Mouse (Mus musculus): ENCODE results near the gene Zfp771. TPM values are rescaled to one million over a fixed set of nuclear protein-coding genes. Genes with fewer than 3 reads are reported as not detected.
A peak's percentile ranks its signal among the peaks of the same experiment; 100 is the strongest.

Zfp771 gene
- total RNA-seq, 2 experiments from 2014 or later: 0.73 to 1.8 TPM

GRCm38 (mm10) chr7:127217475-127217874 lies 26.6 kb upstream of the Zfp771 start:
- no peak for ATAC-seq (ENCODE audit: poor library complexity, severe bottlenecking)

GRCm38 (mm10) chr7:127217901-127218642 lies 26.0 kb upstream of the Zfp771 start:
- peak; percentile 76 for ATAC-seq (ENCODE audit: poor library complexity, severe bottlenecking)

GRCm38 (mm10) chr7:127218670-127219069 lies 25.4 kb upstream of the Zfp771 start:
- ATAC-seq (ENCODE audit: poor library complexity, severe bottlenecking): peak; percentile 20; the same call in 1 of the 2 replicates

GRCm38 (mm10) chr7:127220440-127220839 lies 23.6 kb upstream of the Zfp771 start:
- ATAC-seq (ENCODE audit: poor library complexity, severe bottlenecking): no peak

- no peak for ATAC-seq (ENCODE audit: poor library complexity, severe bottlenecking)
Observed at GRCm38 (mm10) chr7:127223106-127223505, 21.0 kb upstream of the Zfp771 start.

GRCm38 (mm10) chr7:127223515-127224478 lies 20.3 kb upstream of the Zfp771 start:
- no peak for ATAC-seq (ENCODE audit: poor library complexity, severe bottlenecking)

GRCm38 (mm10) chr7:127224616-127225015 lies 19.5 kb upstream of the Zfp771 start:
- no peak for ATAC-seq (ENCODE audit: poor library complexity, severe bottlenecking)

GRCm38 (mm10) chr7:127225147-127225995 lies 18.7 kb upstream of the Zfp771 start:
- ATAC-seq (ENCODE audit: poor library complexity, severe bottlenecking): no peak

GRCm38 (mm10) chr7:127228615-127229303 lies 15.3 kb upstream of the Zfp771 start:
- ATAC-seq (ENCODE audit: poor library complexity, severe bottlenecking): peak; percentile 73

- ATAC-seq (ENCODE audit: poor library complexity, severe bottlenecking): no peak
Observed at GRCm38 (mm10) chr7:127231376-127231775, 12.7 kb upstream of the Zfp771 start.

- no peak for ATAC-seq (ENCODE audit: poor library complexity, severe bottlenecking)
Observed at GRCm38 (mm10) chr7:127231826-127232621, 12.1 kb upstream of the Zfp771 start.

GRCm38 (mm10) chr7:127232622-127233367 lies 11.3 kb upstream of the Zfp771 start, which contains the start of the genes Zfp553 and Sept1:
Gene Zfp553, plus strand, starts transcription at chr7:127233061.
Gene Sept1, minus strand, starts transcription at chr7:127233130.
- ATAC-seq (ENCODE audit: poor library complexity, severe bottlenecking): peak; percentile 90

- no peak for ATAC-seq (ENCODE audit: poor library complexity, severe bottlenecking)
Observed at GRCm38 (mm10) chr7:127233368-127233749, 10.7 kb upstream of the Zfp771 start.

GRCm38 (mm10) chr7:127233765-127234164 lies 10.3 kb upstream of the Zfp771 start:
- no peak for ATAC-seq (ENCODE audit: poor library complexity, severe bottlenecking)

GRCm38 (mm10) chr7:127234777-127235176 lies 9.3 kb upstream of the Zfp771 start:
- ATAC-seq (ENCODE audit: poor library complexity, severe bottlenecking): no peak

GRCm38 (mm10) chr7:127243361-127243867 lies 660 bp upstream of the Zfp771 start:
- ATAC-seq (ENCODE audit: poor library complexity, severe bottlenecking): no peak

GRCm38 (mm10) chr7:127244658-127245510 lies 810 bp downstream of the Zfp771 start:
- ATAC-seq (ENCODE audit: poor library complexity, severe bottlenecking): no peak

All from megakaryocyte, adult 5-6 weeks (primary cell).